Mouse (Mus musculus): ENCODE measurements around the gene Fam160b1.
A peak's percentile ranks its signal among the peaks of the same experiment; 100 is the strongest.

The Fam160b1 gene

GRCm38 (mm10) chr19:57360341-57361130 is at the start of gene Fam160b1:
Fam160b1 (plus strand) TSS chr19:57360680.
- peak; percentile 95 for DNase-seq (ENCODE audit: low spot score)

DNA sequence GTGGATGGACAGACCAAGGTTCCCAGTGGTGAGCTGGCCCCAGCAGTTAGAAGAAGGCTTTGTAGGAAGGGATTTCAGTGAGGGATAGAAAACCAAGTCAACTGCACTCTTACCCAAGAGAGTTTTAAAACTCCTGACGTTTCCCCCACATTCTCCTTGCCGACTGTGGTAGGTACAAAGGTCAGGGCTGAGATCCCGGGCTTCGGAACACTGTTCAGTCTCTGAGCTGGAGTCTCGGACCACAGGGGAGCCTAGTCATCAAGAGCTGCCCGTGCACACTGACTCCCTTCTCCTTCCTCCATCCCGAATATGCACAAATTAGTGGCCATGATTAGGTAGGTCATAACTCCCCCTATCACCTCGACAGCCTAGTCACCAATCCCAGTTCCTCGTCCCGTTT is 47.3 kb upstream of the Fam160b1 start:
- no peak for DNase-seq (ENCODE audit: low spot score)

DNA sequence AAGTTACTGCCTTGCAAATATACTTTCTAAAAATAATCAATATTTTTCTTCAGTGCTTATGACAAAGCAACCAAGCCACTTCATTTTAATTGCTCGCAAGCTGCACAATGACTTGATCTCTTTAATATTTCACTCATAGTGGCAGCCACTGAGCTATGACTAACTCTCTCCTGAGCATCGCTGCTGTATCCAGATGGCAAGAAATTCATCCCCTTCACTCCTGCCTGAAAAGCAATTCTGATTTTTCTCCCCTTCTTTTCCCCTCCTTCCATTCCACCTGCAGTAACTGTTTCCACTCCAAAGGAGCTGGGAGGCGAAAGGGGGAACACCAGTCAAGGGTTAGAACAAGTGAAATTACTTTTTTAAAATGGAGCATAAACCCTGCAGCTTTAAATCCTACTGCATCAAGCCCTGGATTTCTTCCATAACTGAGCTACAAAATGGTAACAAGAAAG is 46.6 kb upstream of the Fam160b1 start:
- no peak for DNase-seq (ENCODE audit: low spot score)

DNA sequence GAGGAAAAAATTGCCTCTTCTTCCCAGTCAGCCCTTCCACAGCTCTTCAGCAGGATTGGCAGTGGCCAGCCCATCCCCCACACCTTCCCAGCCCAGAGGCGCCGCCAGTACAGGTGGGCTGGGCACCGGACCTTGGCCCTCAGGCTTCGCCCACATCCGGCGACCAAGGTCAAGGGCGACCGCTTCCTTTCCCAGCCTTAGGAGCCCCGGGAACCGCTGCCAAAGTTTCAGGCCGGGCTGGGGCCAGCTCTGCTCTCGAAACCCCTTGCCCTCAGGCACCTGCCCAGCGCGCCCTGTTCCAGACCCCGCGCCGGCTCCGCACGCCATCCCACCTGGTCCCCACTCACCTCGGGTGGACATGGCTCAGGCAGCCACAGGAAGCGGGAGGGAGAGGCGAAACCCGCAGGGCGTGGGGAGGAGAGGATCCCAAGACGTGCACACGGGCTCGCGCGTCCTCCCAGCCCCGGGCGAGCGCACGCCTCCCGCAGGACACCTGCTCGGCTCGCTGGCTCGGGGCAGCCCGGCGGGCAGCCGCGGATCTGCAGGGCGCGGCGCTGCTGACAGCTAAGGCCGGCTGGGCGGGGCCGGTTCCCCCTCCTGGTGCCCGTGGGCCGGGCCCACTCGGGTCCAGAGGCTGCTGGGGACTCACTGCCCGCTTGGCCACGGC is 46.0 kb upstream of the Fam160b1 start, which contains the start of gene Ablim1:
Ablim1 (minus strand) TSS at position 574 of the 667 bp plus-strand sequence.
- DNase-seq (ENCODE audit: low spot score): peak; percentile 72

- DNase-seq (ENCODE audit: low spot score): no peak
These were observed 45.4 kb upstream of the Fam160b1 start for GRCm38 (mm10) chr19:57315013-57315565.

- DNase-seq (ENCODE audit: low spot score): no peak
These were observed 43.9 kb upstream of the Fam160b1 start for GRCm38 (mm10) chr19:57316597-57316996.

- no peak for DNase-seq (ENCODE audit: low spot score)
These were observed 39.7 kb upstream of the Fam160b1 start for GRCm38 (mm10) chr19:57320656-57321382.

GRCm38 (mm10) chr19:57321839-57322238 is 38.6 kb upstream of the Fam160b1 start:
- DNase-seq (ENCODE audit: low spot score): no peak

DNA sequence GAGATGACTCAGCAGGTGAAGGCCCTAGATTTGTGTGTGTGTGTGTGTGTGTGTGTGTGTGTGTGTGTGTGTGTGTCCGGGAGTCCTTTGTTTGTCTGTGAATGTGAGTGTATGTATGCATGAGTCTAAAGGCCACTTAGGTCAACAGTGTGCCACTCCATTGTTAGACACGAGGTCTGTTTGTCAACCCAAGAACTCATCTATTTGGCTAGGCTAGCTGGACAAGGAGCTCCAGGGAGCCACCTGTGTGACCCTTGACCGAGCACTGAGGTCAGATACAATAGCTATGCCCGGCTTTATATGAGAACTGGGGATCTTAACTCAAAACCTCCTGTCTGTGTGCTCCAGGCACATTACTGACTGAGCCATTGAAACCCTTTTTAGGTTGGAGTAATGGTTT is 38.0 kb upstream of the Fam160b1 start:
- no peak for DNase-seq (ENCODE audit: low spot score)

DNA sequence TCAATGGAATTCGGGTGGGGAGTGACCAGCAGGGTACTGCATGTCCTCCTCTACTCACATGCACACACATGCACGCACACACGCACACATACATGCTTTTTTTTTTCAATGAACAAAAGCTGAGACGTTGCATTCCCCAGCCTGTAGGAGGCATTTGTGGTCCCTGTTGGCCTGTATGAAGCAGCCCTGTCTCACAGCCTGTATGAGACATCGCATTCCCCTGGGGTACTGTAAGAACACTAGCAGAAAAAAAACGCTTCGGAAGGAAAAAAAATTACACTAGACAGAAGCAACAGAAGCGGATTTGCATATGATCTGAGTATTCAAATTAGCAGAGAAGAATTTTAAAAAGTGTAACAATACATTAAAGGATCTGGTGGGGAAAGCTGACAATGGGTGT is 37.4 kb upstream of the Fam160b1 start:
- DNase-seq (ENCODE audit: low spot score): no peak

DNA sequence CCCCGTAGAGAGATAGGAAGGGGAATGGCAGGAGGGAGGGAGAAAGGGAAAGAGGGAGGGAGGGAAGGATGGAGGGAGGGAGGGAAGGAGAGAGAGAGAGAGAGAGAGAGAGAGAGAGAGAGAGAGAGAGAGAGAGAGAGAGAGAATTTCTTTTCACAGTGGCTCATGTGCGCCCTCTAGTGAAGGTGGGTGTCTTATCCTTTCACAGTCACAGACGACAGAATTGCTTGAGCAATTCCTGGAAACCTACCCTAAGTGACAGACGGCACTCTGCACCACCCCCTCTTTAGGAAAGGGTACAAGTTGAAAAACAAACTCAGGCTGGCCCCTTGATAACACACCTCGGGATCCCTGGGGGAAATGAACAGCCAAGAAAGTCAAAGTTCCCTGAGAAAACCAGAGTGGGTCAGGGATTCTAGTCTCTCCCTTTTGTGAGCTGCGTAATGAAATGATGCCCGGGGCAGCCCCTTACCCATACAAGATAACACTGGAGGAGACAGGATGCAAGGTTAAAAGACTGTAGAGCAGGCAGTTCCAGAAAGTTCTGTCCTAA is 34.7 kb upstream of the Fam160b1 start:
- DNase-seq (ENCODE audit: low spot score): peak; percentile 87

GRCm38 (mm10) chr19:57327679-57328078 is 32.8 kb upstream of the Fam160b1 start:
- DNase-seq (ENCODE audit: low spot score): no peak

DNA sequence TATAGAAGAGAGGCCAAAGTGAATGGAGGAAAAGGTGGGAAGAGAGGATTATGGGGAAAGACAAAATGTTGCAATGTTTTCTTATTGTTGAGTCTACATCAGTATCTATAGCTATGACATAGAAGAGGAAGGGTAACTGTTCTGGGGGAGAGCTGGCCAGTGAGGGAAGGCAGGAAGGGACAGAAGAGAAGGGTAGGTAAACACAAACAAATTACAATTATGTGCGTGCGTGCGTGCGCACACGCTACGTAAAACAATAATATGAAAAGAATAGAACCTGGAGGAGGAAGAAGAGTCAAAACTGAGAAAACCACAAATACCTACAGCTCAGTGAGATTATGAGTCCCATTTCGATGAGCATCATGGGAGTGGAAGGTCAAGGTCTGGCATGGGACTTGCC is 32.2 kb upstream of the Fam160b1 start:
- no peak for DNase-seq (ENCODE audit: low spot score)

DNA sequence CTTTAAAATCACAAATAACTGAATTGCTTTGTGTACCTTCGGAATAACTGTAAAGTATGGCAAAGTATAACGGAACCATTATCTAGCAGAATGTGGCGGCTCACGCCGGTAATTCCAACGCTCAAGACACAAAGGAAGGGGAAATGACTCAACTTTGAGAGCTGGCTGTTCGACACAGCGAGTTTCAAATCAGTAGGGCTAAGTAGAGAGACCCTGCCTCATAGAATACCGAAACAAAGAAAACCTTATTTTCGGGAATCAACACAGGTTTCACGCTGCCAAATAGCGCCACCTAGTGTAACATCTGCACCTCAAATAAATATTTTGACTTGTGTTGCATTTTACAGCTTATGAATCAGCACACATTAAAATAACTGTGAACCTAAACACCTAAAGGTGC is 31.7 kb upstream of the Fam160b1 start:
- DNase-seq (ENCODE audit: low spot score): no peak

DNA sequence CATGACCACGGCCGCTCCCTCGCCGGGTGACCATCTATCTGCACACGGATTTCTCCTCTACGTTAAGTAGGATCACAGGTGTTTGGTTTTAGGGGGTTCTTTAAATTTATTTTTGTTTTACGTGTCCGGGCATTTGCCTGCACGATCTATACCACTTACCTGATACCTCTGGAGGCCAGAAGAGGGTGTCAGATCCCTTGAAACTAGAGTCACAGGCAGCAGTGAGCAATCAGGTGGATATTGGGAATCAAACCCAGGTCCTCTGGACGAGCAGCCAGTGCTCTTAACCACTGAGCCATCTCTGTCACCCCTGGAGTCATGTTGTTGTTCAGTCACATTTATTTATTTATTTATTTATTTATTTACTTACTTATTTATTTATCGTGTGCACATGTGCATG is 30.2 kb upstream of the Fam160b1 start:
- no peak for DNase-seq (ENCODE audit: low spot score)

DNA sequence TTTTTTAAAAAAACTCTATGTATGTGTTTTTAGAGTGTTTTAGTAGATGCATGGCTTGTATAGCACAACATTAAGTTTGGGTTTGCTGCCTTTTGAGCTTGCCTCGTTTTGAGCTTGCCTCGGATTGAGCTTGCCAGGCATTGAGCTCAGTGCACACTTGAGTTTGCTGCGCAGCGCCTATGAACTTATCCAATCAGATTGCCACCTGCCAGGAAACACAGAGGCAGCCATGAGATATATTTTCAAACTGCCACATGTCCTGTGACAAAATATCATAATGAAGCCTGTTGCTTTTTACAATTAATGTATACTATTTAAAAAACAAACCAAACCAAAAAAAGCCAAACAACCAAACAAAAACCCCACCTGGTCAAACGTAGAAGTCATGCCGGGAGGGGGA is 29.2 kb upstream of the Fam160b1 start:
- no peak for DNase-seq (ENCODE audit: low spot score)

GRCm38 (mm10) chr19:57333356-57333755 is 27.1 kb upstream of the Fam160b1 start:
- DNase-seq (ENCODE audit: low spot score): no peak

DNA sequence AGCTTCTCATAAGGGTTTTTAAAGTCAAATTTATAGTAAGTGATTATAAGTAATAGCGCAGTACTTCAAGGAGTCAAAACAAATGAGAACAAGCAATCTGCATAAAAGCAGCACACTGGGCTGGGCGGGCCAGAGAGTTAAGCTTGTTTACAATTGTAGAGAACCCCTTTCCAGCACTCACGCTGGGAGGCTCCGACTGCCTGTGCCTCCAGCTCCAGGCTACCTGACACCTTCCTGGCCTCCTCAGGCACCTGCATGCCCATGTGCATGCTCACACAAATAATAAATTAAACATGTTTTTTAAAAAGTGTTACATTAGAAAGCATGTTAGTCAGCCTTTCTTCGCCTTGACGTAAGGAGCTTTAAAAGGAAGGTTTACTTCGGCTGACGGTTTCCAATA is 25.3 kb upstream of the Fam160b1 start:
- no peak for DNase-seq (ENCODE audit: low spot score)

DNA sequence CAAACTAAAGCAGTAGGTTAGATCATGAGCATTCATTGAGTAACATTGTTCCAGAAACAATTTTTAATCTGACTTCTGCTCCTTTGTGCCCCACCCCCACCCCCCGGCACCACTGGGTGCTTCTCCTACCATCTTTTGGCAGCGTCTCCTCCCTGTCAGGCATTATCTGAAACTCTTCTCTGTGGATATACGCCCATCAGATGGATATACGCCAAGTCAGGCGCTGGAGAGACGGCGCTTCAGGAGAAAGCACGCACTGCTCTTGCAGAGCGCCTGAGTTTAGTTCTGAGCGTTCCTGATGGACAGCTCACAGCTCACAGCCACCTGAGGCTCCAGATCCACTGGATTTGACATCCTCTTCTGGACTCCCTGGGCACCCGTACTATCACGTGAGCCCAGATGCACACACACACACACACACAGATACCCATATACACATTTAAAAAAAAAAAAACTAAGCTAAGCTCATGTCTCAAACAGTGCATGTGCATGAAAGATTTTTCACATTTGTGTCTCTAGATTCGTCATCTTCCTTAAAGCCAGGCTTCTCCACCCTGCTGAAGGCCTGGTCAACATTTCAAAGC is 21.1 kb upstream of the Fam160b1 start:
- DNase-seq (ENCODE audit: low spot score): no peak

GRCm38 (mm10) chr19:57340900-57341742 is 19.4 kb upstream of the Fam160b1 start:
- no peak for DNase-seq (ENCODE audit: low spot score)

- no peak for DNase-seq (ENCODE audit: low spot score)
These were observed 16.6 kb upstream of the Fam160b1 start for GRCm38 (mm10) chr19:57343860-57344259.

All from testis, postnatal 10 days (tissue).